Mouse (Mus musculus) bone marrow macrophage, adult 2 months (primary cell): ENCODE results near the gene Gabpa. TPM values are rescaled to one million over a fixed set of nuclear protein-coding genes. Genes with fewer than 3 reads are reported as not detected.

ENCODE experiments used
- H3K27ac ChIP-seq: 2 replicates; pipeline ENCODE4 v1.5.1; 2012; ENCODE audit warnings: low read depth, low read length; ENCODE audit not compliant: insufficient read depth
- H3K4me1 ChIP-seq: 2 replicates; pipeline ENCODE4 v1.6.1; 2012; ENCODE audit warnings: low read length; ENCODE audit not compliant: control insufficient read depth, insufficient read depth
- H3K4me3 ChIP-seq: 2 replicates; pipeline ENCODE4 v1.5.1; 2012; ENCODE audit warnings: mild to moderate bottlenecking, low read length, moderate library complexity; ENCODE audit not compliant: insufficient read depth
- CTCF ChIP-seq: IDR thresholded peaks from 2 replicates; pipeline ENCODE4 v1.5.1; 2012; ENCODE audit warnings: low read depth, mild to moderate bottlenecking, low read length, moderate library complexity
- POLR2A ChIP-seq: IDR thresholded peaks from 2 replicates; pipeline ENCODE4 v1.6.1; 2012; ENCODE audit warnings: mild to moderate bottlenecking, low read depth, low read length, borderline replicate concordance
- polyA plus RNA-seq: library from polyadenylated mRNA; stranded (reverse); fragments of >200 nt; gene quantifications from 2 replicates; pipeline ENCODE4 v1.2.4, GENCODE M21; 2012; ENCODE audit not compliant: missing spikeins, insufficient read depth, insufficient read length

The Gabpa gene
- polyA plus RNA-seq, 1 experiment, result 42.2 TPM

GRCm38 (mm10) chr16:84835823-84836743, 1.4 kb downstream of the Gabpa start:
- TF ChIP-seq CTCF (no peak), POLR2A (no peak)
- Histone ChIP-seq H3K27ac (peak overlapping the region; percentile 97), H3K4me3 (peak overlapping the region; percentile 91), H3K4me1 (peaks cover 9% of the 10 kb centered on the region)

- Histone ChIP-seq H3K27ac (no peak overlapping the region), H3K4me3 (no peak overlapping the region), H3K4me1 (peaks cover 4% of the 10 kb centered on the region; the same call in 1 of the 2 replicates)
- TF ChIP-seq CTCF (no peak), POLR2A (no peak)
Observed at GRCm38 (mm10) chr16:84838576-84838975, 3.9 kb downstream of the Gabpa start.

GRCm38 (mm10) chr16:84853492-84853891, 18.8 kb downstream of the Gabpa start:
- Histone ChIP-seq H3K4me3 (no peak overlapping the region), H3K27ac (no peak overlapping the region), H3K4me1 (no peaks in the 10 kb centered on the region)
- TF ChIP-seq CTCF (no peak), POLR2A (no peak)

GRCm38 (mm10) chr16:84864656-84865055, 29.9 kb downstream of the Gabpa start:
- H3K27ac ChIP-seq, result no peak overlapping the region
- TF ChIP-seq CTCF, result no peak
- no peak overlapping the region for H3K4me3 ChIP-seq
- no peaks in the 10 kb centered on the region for H3K4me1 ChIP-seq

- Histone ChIP-seq H3K4me1 (no peaks in the 10 kb centered on the region), H3K4me3 (no peak overlapping the region), H3K27ac (no peak overlapping the region)
- TF ChIP-seq CTCF, result no peak
- no peak for TF ChIP-seq POLR2A
Observed at GRCm38 (mm10) chr16:84873805-84874204, 39.1 kb downstream of the Gabpa start.

GRCm38 (mm10) chr16:84875012-84875717, 40.4 kb downstream of the Gabpa start:
- no peaks in the 10 kb centered on the region for H3K4me1 ChIP-seq
- TF ChIP-seq CTCF, result no peak
- TF ChIP-seq POLR2A, result no peak
- H3K4me3 ChIP-seq, result no peak overlapping the region
- H3K27ac ChIP-seq, result no peak overlapping the region

- Histone ChIP-seq H3K27ac (no peak overlapping the region), H3K4me1 (no peaks in the 10 kb centered on the region), H3K4me3 (no peak overlapping the region)
- TF ChIP-seq POLR2A, result no peak
- TF ChIP-seq CTCF, result no peak
Observed at GRCm38 (mm10) chr16:84875718-84876035, 41.0 kb downstream of the Gabpa start.

- TF ChIP-seq POLR2A (no peak), CTCF (no peak)
- Histone ChIP-seq H3K27ac (no peak overlapping the region), H3K4me1 (no peaks in the 10 kb centered on the region), H3K4me3 (no peak overlapping the region)
Observed at GRCm38 (mm10) chr16:84876082-84876481, 41.4 kb downstream of the Gabpa start.

GRCm38 (mm10) chr16:84879146-84879545, 44.4 kb downstream of the Gabpa start:
- no peak overlapping the region for H3K27ac ChIP-seq
- no peaks in the 10 kb centered on the region for H3K4me1 ChIP-seq
- TF ChIP-seq CTCF (peak; percentile 65), POLR2A (no peak)
- H3K4me3 ChIP-seq, result no peak overlapping the region

GRCm38 (mm10) chr16:84881168-84881567, 46.4 kb downstream of the Gabpa start:
- H3K27ac ChIP-seq, result no peak overlapping the region
- TF ChIP-seq CTCF, result no peak
- no peak for TF ChIP-seq POLR2A
- no peaks in the 10 kb centered on the region for H3K4me1 ChIP-seq
- H3K4me3 ChIP-seq, result no peak overlapping the region
